Mouse (Mus musculus) CH12.LX (cell line): ENCODE data around the gene Usp39.
A peak's percentile ranks its signal among the peaks of the same experiment; 100 is the strongest.

Source experiments
- BHLHE40 ChIP-seq: IDR thresholded peaks from 2 replicates; pipeline ENCODE4 v1.6.1; 2011; ENCODE audit warnings: mild to moderate bottlenecking, low read depth, low read length, improper control_type of control experiment
- CTCF ChIP-seq, 2 experiments: IDR thresholded peaks in 1 of 2; conservative IDR thresholded peaks in 1 of 2; 2 replicates each; pipeline ENCODE4 v1.5.1; 2011 to 2012; ENCODE audit warnings: low read depth in 2 of 2, low read length in 2 of 2, improper control_type of control experiment in 1 of 2, inconsistent platforms in 1 of 2, mild to moderate bottlenecking in 1 of 2, moderate library complexity in 1 of 2
- EP300 ChIP-seq: IDR thresholded peaks from 2 replicates; pipeline ENCODE4 v1.6.1; 2011; ENCODE audit warnings: low read length, improper control_type of control experiment
- MAFK ChIP-seq: IDR thresholded peaks from 2 replicates; pipeline ENCODE4 v1.6.1; 2011; ENCODE audit warnings: low read length, improper control_type of control experiment; ENCODE audit not compliant: insufficient replicate concordance
- MAX ChIP-seq: IDR thresholded peaks from 2 replicates; pipeline ENCODE4 v1.6.1; 2011; ENCODE audit warnings: low read length, improper control_type of control experiment
- MXI1 ChIP-seq: IDR thresholded peaks from 2 replicates; pipeline ENCODE4 v1.6.1; 2011; ENCODE audit warnings: mild to moderate bottlenecking, low read depth, low read length, improper control_type of control experiment
- NELFE ChIP-seq: IDR thresholded peaks from 2 replicates; pipeline ENCODE4 v1.6.1; 2011; ENCODE audit warnings: low read depth, low read length, improper control_type of control experiment
- POLR2A ChIP-seq: IDR thresholded peaks from 2 replicates; pipeline ENCODE4 v1.6.1; 2011; ENCODE audit warnings: low read depth, mild to moderate bottlenecking, improper control_type of control experiment, low read length
- USF1 ChIP-seq: IDR thresholded peaks from 2 replicates; pipeline ENCODE4 v1.6.1; 2014; ENCODE audit warnings: low read depth, mild to moderate bottlenecking, inconsistent platforms, low read length, improper control_type of control experiment
- USF2 ChIP-seq: conservative IDR thresholded peaks from 2 replicates; pipeline ENCODE4 v1.6.1; 2011; ENCODE audit warnings: low read depth, low read length, improper control_type of control experiment
- ZKSCAN1 ChIP-seq: IDR thresholded peaks from 2 replicates; pipeline ENCODE4 v1.6.1; 2012; ENCODE audit warnings: low read depth, inconsistent platforms, low read length, improper control_type of control experiment, borderline replicate concordance

DNA sequence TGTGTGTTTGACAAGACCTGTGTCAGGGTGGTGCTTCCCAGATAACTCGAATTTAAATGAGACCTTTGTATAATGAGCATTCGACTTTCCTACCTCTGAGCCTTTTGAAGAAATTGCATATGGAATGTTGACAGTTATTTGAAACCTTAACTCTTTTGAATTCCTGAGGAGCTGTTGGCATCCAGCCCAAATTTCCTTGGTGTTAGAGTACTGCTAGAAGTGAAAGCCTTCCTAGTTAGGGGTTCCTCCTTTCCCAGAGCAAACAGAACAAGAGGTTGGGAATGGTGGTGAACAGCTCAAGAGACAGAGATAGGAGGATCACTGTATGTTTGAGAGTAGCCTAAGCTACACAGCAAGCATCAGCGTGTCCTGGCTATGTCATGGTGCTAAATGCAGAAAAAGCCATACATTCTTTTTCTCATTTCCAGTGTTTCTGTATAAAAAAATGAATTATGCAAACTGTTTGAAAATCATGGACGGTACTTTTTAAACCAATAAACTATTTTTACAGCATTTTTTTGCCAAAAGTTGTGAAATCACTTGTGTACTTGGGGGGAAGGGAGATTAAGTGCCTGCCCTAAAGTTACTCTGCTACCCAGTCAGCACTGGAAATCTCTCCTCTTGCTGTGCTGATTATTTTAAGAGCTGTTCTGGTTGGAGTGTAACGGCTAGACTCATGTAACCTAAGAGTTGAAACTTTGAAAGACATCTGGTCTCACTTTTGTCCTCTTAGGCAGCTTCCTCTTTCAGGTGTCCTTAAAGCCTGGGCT is 7.8 kb upstream of the Usp39 start:
- no peak for TF ChIP-seq MXI1
- no peak for TF ChIP-seq USF1
- TF ChIP-seq BHLHE40: no peak
- TF ChIP-seq MAX: no peak
- TF ChIP-seq USF2: no peak
- no peak for TF ChIP-seq CTCF (conservative IDR thresholded peaks at IDR 0.05 in 1 of 2, IDR thresholded peaks at IDR 0.05 in 1 of 2; ENCODE audit: low read depth in 2 of 2, low read length in 2 of 2)
- TF ChIP-seq ZKSCAN1: no peak
- TF ChIP-seq NELFE: no peak
- no peak for TF ChIP-seq MAFK
- TF ChIP-seq POLR2A: no peak
- TF ChIP-seq EP300: 0 out of 2 replicates have a peak, but pooled peaks have one; percentile 23
